Mouse (Mus musculus) mesoderm, embryonic 11.5 days (tissue): Measurements from ENCODE around the gene Slc5a3.

Source experiments
- DNase-seq: peaks from one replicate; pipeline ENCODE4 v3.0.0-alpha.2; 2012; ENCODE audit warnings: low read depth, low spot score

Slc5a3 gene

GRCm38 (mm10) chr16:92119013-92119515 lies 60.9 kb downstream of the Slc5a3 start:
- no peak for DNase-seq

GRCm38 (mm10) chr16:92120899-92121531 lies 62.9 kb downstream of the Slc5a3 start:
- DNase-seq = no peak

- no peak for DNase-seq
Measured at GRCm38 (mm10) chr16:92127226-92127625, 69.1 kb downstream of the Slc5a3 start.

GRCm38 (mm10) chr16:92127666-92128065 lies 69.5 kb downstream of the Slc5a3 start:
- no peak for DNase-seq

GRCm38 (mm10) chr16:92129843-92130242 lies 71.7 kb downstream of the Slc5a3 start:
- DNase-seq = no peak

- no peak for DNase-seq
Measured at GRCm38 (mm10) chr16:92132511-92132910, 74.4 kb downstream of the Slc5a3 start.

- DNase-seq = no peak
Measured at GRCm38 (mm10) chr16:92134148-92134764, 76.1 kb downstream of the Slc5a3 start.

GRCm38 (mm10) chr16:92136275-92136674 lies 78.2 kb downstream of the Slc5a3 start:
- DNase-seq = no peak
